Mouse (Mus musculus): ENCODE measurements at regions not wholly inside any gene's neighbourhood (a gene's known extent, or its start where the extent isn't known, plus 50 kb on each side); places are given as distances from the start of the nearest gene placed in this dataset.

- no peaks in the 10 kb centered on the region for H3K9me3 ChIP-seq (ENCODE audit: control insufficient read depth, low read length)
- no peaks in the 10 kb centered on the region for H3K27me3 ChIP-seq (ENCODE audit: control insufficient read depth, insufficient read depth, low read length)
- 25% methylated on average over 3 of the region's 3 CpGs for WGBS
- no peaks in the 10 kb centered on the region for H3K4me1 ChIP-seq (ENCODE audit: control insufficient read depth, insufficient read depth, low read length)
- DNase-seq (peak; percentile 47), ATAC-seq (ENCODE audit: low FRiP score, low TSS enrichment) (no peak; the same call in 1 of the 2 replicates)
- H3K4me3 ChIP-seq (replicated peaks; ENCODE audit: low read depth, low read length) = no peak overlapping the region
- no peaks in the 10 kb centered on the region for H3K36me3 ChIP-seq (ENCODE audit: control insufficient read depth, insufficient read depth, low read length)
- no peak overlapping the region for H3K9ac ChIP-seq (replicated peaks; ENCODE audit: low read length)
- no peak overlapping the region for H3K27ac ChIP-seq (replicated peaks; ENCODE audit: low read depth, low read length)
- no peak overlapping the region for H3K4me2 ChIP-seq (ENCODE audit: low read length)
Observed at GRCm38 (mm10) chr19:54584687-54585237, 540.8 kb downstream of the Adra2a start.

- Histone ChIP-seq H3K27ac (replicated peaks; ENCODE audit: low read depth, low read length) (no peak overlapping the region), H3K27me3 (ENCODE audit: control insufficient read depth, insufficient read depth, low read length) (no peaks in the 10 kb centered on the region), H3K9ac (replicated peaks; ENCODE audit: low read length) (no peak overlapping the region), H3K9me3 (ENCODE audit: control insufficient read depth, low read length) (no peaks in the 10 kb centered on the region), H3K4me1 (ENCODE audit: control insufficient read depth, insufficient read depth, low read length) (no peaks in the 10 kb centered on the region), H3K36me3 (ENCODE audit: control insufficient read depth, insufficient read depth, low read length) (no peaks in the 10 kb centered on the region), H3K4me3 (replicated peaks; ENCODE audit: low read depth, low read length) (no peak overlapping the region), H3K4me2 (ENCODE audit: low read length) (no peak overlapping the region)
- ATAC-seq (ENCODE audit: low FRiP score, low TSS enrichment) (no peak), DNase-seq (no peak)
- 78% methylated on average over 1 of the region's 1 CpGs for WGBS
Observed at GRCm38 (mm10) chr19:54585326-54585725, 541.4 kb downstream of the Adra2a start.

DNA sequence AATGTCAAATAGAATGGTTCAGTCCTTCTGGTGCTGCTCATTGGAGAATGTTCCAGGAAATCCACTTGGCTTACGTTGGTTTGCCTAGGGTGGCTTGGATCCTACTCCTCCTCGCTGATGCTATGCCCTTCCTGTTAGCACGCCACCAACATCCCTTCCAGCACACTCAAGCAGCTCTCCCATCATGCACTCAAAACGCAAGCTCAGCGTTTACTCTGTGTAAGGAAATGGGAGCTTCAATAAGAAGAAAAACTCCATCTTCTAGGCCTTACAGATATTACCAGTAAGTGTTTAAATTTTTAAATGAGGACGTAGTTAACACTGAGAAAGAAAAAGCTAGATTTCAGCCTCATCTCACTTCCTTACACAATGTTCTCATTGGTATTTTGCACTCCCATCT, 523.7 kb downstream of the Gpam start:
- Histone ChIP-seq H3K27ac (replicated peaks; ENCODE audit: low read depth, low read length) (no peak overlapping the region), H3K36me3 (ENCODE audit: control insufficient read depth, insufficient read depth, low read length) (no peaks in the 10 kb centered on the region), H3K4me3 (replicated peaks; ENCODE audit: low read depth, low read length) (no peak overlapping the region), H3K27me3 (ENCODE audit: control insufficient read depth, insufficient read depth, low read length) (no peaks in the 10 kb centered on the region), H3K4me2 (ENCODE audit: low read length) (no peak overlapping the region), H3K9me3 (ENCODE audit: control insufficient read depth, low read length) (no peaks in the 10 kb centered on the region), H3K4me1 (ENCODE audit: control insufficient read depth, insufficient read depth, low read length) (no peaks in the 10 kb centered on the region), H3K9ac (replicated peaks; ENCODE audit: low read length) (no peak overlapping the region)
- WGBS = 95% methylated on average over 6 of the region's 6 CpGs
- no peak for DNase-seq
- no peak for ATAC-seq (ENCODE audit: low FRiP score, low TSS enrichment)

GRCm38 (mm10) chr19:54605346-54605745, 521.7 kb downstream of the Gpam start:
- Histone ChIP-seq H3K4me3 (replicated peaks; ENCODE audit: low read depth, low read length) (no peak overlapping the region), H3K4me1 (ENCODE audit: control insufficient read depth, insufficient read depth, low read length) (no peaks in the 10 kb centered on the region), H3K4me2 (ENCODE audit: low read length) (no peak overlapping the region), H3K27me3 (ENCODE audit: control insufficient read depth, insufficient read depth, low read length) (no peaks in the 10 kb centered on the region), H3K9ac (replicated peaks; ENCODE audit: low read length) (no peak overlapping the region), H3K27ac (replicated peaks; ENCODE audit: low read depth, low read length) (no peak overlapping the region), H3K9me3 (ENCODE audit: control insufficient read depth, low read length) (no peaks in the 10 kb centered on the region), H3K36me3 (ENCODE audit: control insufficient read depth, insufficient read depth, low read length) (no peaks in the 10 kb centered on the region)
- DNase-seq (no peak), ATAC-seq (ENCODE audit: low FRiP score, low TSS enrichment) (no peak)
- WGBS = 15% methylated on average over 1 of the region's 1 CpGs

GRCm38 (mm10) chr19:54616924-54617323, 510.1 kb downstream of the Gpam start:
- no peaks in the 10 kb centered on the region for H3K36me3 ChIP-seq (ENCODE audit: control insufficient read depth, insufficient read depth, low read length)
- 0 out of 2 replicates have a peak, but pooled peaks cover 3% of the 10 kb centered on the region for H3K4me1 ChIP-seq (ENCODE audit: control insufficient read depth, insufficient read depth, low read length)
- no peak overlapping the region for H3K4me2 ChIP-seq (ENCODE audit: low read length)
- no peak overlapping the region for H3K9ac ChIP-seq (replicated peaks; ENCODE audit: low read length)
- H3K27me3 ChIP-seq (ENCODE audit: control insufficient read depth, insufficient read depth, low read length) = no peaks in the 10 kb centered on the region
- no peak overlapping the region for H3K27ac ChIP-seq (replicated peaks; ENCODE audit: low read depth, low read length)
- H3K4me3 ChIP-seq (replicated peaks; ENCODE audit: low read depth, low read length) = no peak overlapping the region
- H3K9me3 ChIP-seq (ENCODE audit: control insufficient read depth, low read length) = no peaks in the 10 kb centered on the region
- ATAC-seq (ENCODE audit: low FRiP score, low TSS enrichment) (no peak), DNase-seq (no peak)
- WGBS = 70% methylated on average over 4 of the region's 4 CpGs

Measured in midbrain, embryonic 14.5 days (tissue).